Mouse (Mus musculus): Measurements from ENCODE around the gene Git1. TPM values are rescaled to one million over a fixed set of nuclear protein-coding genes. Genes with fewer than 3 reads are reported as not detected.

Git1 gene
- polyA plus RNA-seq, 1 experiment from 2014 or later = 14.4 TPM

DNA sequence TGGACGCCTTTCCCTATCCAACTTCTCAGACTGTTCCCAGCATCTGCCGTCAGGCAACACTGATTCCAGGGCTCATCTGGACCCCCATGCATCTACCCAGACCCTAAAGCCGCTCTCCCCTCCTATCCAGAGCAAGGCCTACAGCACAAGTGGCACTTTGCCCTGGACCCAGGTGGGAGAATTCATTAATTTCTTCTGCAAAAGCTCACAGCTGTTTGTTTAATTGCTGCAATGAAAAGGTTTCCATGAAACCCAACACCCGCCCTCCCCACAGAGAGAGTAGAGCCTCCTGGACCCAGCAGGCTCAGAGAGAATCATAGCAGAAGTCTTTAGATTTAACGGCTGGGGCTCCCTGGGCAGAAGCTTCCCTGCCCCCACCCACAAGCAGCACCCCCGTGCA is 8.1 kb upstream of the Git1 start:
- peak overlapping the region; percentile 92 for H3K27ac ChIP-seq (replicated peaks)
- H3K4me1 ChIP-seq = peaks cover 78% of the 10 kb centered on the region
- H3K9ac ChIP-seq (replicated peaks) = peak overlapping the region; percentile 14; the same call in 1 of the 2 replicates
- ATAC-seq (replicated peaks) = no peak
- peak overlapping the region; percentile 18; the same call in 1 of the 2 replicates for H3K4me2 ChIP-seq (replicated peaks)
- 20% methylated on average over 6 of the region's 6 CpGs for WGBS
- no peaks in the 10 kb centered on the region for H3K9me3 ChIP-seq
- H3K36me3 ChIP-seq = no peaks in the 10 kb centered on the region
- H3K27me3 ChIP-seq = no peaks in the 10 kb centered on the region
- no peak overlapping the region for H3K4me3 ChIP-seq

GRCm38 (mm10) chr11:77486798-77487197 is 6.6 kb upstream of the Git1 start:
- Histone ChIP-seq H3K27me3 (no peaks in the 10 kb centered on the region), H3K4me1 (peaks cover 84% of the 10 kb centered on the region), H3K27ac (replicated peaks) (peak overlapping the region; percentile 92), H3K4me3 (peak overlapping the region; percentile 93), H3K9me3 (no peaks in the 10 kb centered on the region), H3K9ac (replicated peaks) (peak overlapping the region; percentile 3; the same call in 1 of the 2 replicates), H3K36me3 (no peaks in the 10 kb centered on the region), H3K4me2 (replicated peaks) (peak overlapping the region; percentile 94)
- ATAC-seq (replicated peaks) = no peak; the same call in 1 of the 2 replicates
- 9% methylated on average over 5 of the region's 5 CpGs for WGBS

- peak overlapping the region; percentile 92 for H3K27ac ChIP-seq (replicated peaks)
- peak overlapping the region; percentile 95 for H3K9ac ChIP-seq (replicated peaks)
- no peaks in the 10 kb centered on the region for H3K9me3 ChIP-seq
- ATAC-seq (replicated peaks) = no peak
- WGBS = 2% methylated on average over 49 of the region's 55 CpGs
- H3K4me2 ChIP-seq (replicated peaks) = peak overlapping the region; percentile 94
- H3K27me3 ChIP-seq = no peaks in the 10 kb centered on the region
- H3K36me3 ChIP-seq = no peaks in the 10 kb centered on the region
- peak overlapping the region; percentile 93 for H3K4me3 ChIP-seq
- peaks cover 82% of the 10 kb centered on the region for H3K4me1 ChIP-seq
Measured at GRCm38 (mm10) chr11:77488771-77489581, 4.4 kb upstream of the Git1 start.

DNA sequence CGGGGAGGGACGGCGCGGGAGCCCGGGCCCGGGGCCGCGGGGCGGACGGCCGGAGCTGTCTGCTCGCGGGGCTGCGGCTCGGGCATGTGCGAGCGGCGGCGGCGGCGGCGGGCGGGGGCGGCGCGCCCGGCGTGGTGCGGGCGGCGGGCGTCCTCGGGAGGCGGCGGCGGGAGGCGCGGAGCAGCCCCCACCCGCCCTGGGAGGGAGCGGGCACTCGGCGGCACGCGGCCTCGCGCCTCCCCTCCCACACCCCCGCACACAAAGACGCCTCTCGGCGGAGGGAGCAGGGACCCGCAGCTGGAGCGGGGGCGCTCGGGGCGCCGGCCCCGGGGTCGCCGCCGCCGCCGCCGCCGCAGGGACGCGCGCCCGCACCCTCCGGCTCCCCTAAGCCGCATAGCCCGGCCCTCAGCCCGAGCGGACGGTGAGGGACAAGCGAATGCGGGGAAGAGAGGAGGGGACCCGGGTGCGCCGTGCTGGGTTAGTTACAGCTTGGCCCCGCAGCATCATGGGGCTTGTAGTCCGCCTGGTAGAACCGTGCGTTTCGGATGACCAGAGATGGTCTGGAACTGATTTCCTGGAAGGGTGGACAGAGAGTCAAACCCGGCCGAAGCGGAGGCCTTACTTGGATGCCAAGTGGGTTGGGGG is 3.6 kb upstream of the Git1 start, which contains the start of gene Ankrd13b:
TSS of gene Ankrd13b (minus strand) at position 88 of the 645 bp plus-strand sequence.
- Histone ChIP-seq H3K4me1 (peaks cover 84% of the 10 kb centered on the region), H3K9ac (replicated peaks) (peak within 1 kb of the TSS; percentile 95), H3K9me3 (no peaks in the 10 kb centered on the region), H3K4me3 (peak within 1 kb of the TSS; percentile 93), H3K36me3 (no peaks in the 10 kb centered on the region), H3K27me3 (no peaks in the 10 kb centered on the region), H3K4me2 (replicated peaks) (peak within 1 kb of the TSS; percentile 94), H3K27ac (replicated peaks) (peak within 1 kb of the TSS; percentile 92)
- WGBS = 1% methylated on average over 58 of the region's 87 CpGs
- ATAC-seq (replicated peaks) = peak; percentile 65

GRCm38 (mm10) chr11:77490451-77490850 is 2.9 kb upstream of the Git1 start:
- peak overlapping the region; percentile 95 for H3K9ac ChIP-seq (replicated peaks)
- no peaks in the 10 kb centered on the region for H3K36me3 ChIP-seq
- H3K9me3 ChIP-seq = no peaks in the 10 kb centered on the region
- WGBS = 74% methylated on average over 6 of the region's 6 CpGs
- H3K4me3 ChIP-seq = peak overlapping the region; percentile 93
- H3K27me3 ChIP-seq = no peaks in the 10 kb centered on the region
- peak overlapping the region; percentile 94 for H3K4me2 ChIP-seq (replicated peaks)
- H3K27ac ChIP-seq (replicated peaks) = peak overlapping the region; percentile 92
- no peak for ATAC-seq (replicated peaks)
- peaks cover 84% of the 10 kb centered on the region for H3K4me1 ChIP-seq

DNA sequence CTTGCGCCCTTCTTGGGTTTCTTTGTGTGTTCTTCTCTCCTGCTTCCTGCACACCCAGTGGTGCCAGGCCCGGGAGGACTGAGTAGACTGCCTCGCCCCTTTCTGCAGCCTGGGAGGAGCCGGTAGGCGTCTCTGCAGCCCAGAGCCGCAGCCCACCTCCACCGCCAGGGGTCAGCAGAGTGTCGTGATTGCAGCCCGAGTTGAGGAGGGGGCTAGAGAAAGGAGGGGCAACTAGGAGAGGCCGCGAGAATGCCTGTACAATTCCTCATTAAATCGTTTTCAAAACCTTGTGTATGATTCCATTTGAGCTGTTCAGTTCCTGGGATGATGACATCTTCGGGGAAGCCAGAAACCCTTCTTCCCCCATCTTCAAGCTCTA is 2.2 kb upstream of the Git1 start:
- H3K27me3 ChIP-seq = no peaks in the 10 kb centered on the region
- peak; percentile 67 for ATAC-seq (replicated peaks)
- no peaks in the 10 kb centered on the region for H3K36me3 ChIP-seq
- H3K4me1 ChIP-seq = peaks cover 80% of the 10 kb centered on the region
- H3K9me3 ChIP-seq = no peaks in the 10 kb centered on the region
- peak overlapping the region; percentile 58 for H3K9ac ChIP-seq (replicated peaks)
- H3K4me3 ChIP-seq = peak overlapping the region; percentile 93
- WGBS = 1% methylated on average over 13 of the region's 13 CpGs
- H3K4me2 ChIP-seq (replicated peaks) = peak overlapping the region; percentile 94
- peak overlapping the region; percentile 92 for H3K27ac ChIP-seq (replicated peaks)

GRCm38 (mm10) chr11:77491502-77492291 is 1.7 kb upstream of the Git1 start:
- peak; percentile 59 for ATAC-seq (replicated peaks)
- H3K27ac ChIP-seq (replicated peaks) = peak overlapping the region; percentile 92
- no peaks in the 10 kb centered on the region for H3K9me3 ChIP-seq
- peak overlapping the region; percentile 58 for H3K9ac ChIP-seq (replicated peaks)
- no peaks in the 10 kb centered on the region for H3K27me3 ChIP-seq
- no peaks in the 10 kb centered on the region for H3K36me3 ChIP-seq
- peak overlapping the region; percentile 93 for H3K4me3 ChIP-seq
- H3K4me2 ChIP-seq (replicated peaks) = peak overlapping the region; percentile 94
- H3K4me1 ChIP-seq = peaks cover 74% of the 10 kb centered on the region
- under 1% methylated on average over 23 of the region's 23 CpGs for WGBS

- Histone ChIP-seq H3K9me3 (no peaks in the 10 kb centered on the region), H3K4me2 (replicated peaks) (peak overlapping the region; percentile 94), H3K9ac (replicated peaks) (peak overlapping the region; percentile 58), H3K4me1 (peaks cover 73% of the 10 kb centered on the region), H3K36me3 (no peaks in the 10 kb centered on the region), H3K27me3 (no peaks in the 10 kb centered on the region), H3K4me3 (peak overlapping the region; percentile 93), H3K27ac (replicated peaks) (peak overlapping the region; percentile 92)
- ATAC-seq (replicated peaks) = no peak
- WGBS = 1% methylated on average over 18 of the region's 18 CpGs
Measured at GRCm38 (mm10) chr11:77492311-77492871, 971 bp upstream of the Git1 start.

- Histone ChIP-seq H3K9me3 (no peaks in the 10 kb centered on the region), H3K4me2 (replicated peaks) (peak overlapping the region; percentile 94), H3K4me3 (peak overlapping the region; percentile 93), H3K36me3 (no peaks in the 10 kb centered on the region), H3K27ac (replicated peaks) (peak overlapping the region; percentile 92), H3K27me3 (no peaks in the 10 kb centered on the region), H3K9ac (replicated peaks) (peak overlapping the region; percentile 53), H3K4me1 (peaks cover 72% of the 10 kb centered on the region)
- under 1% methylated on average over 28 of the region's 32 CpGs for WGBS
- peak; percentile 70 for ATAC-seq (replicated peaks)
Measured at GRCm38 (mm10) chr11:77492911-77493332, 440 bp upstream of the Git1 start.

DNA sequence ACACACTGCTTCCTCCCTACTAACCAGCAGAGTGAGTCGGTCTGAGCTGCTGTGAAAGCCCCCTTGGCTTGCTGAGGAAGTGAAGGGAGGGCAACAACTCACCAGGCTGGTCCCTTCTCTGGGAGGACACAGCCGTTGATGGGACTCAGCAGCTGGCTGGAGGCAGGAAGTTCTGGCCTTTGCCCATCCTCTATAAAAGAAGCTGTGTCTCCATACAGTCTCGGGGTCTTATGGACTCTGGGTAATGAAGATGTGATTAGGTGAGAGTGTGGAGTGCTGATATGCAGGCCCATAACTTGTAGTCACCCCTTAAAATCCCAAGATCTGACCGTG is 948 bp downstream of the Git1 start:
- H3K9me3 ChIP-seq = no peaks in the 10 kb centered on the region
- peak overlapping the region; percentile 97 for H3K9ac ChIP-seq (replicated peaks)
- ATAC-seq (replicated peaks) = no peak
- peak overlapping the region; percentile 85 for H3K27ac ChIP-seq (replicated peaks)
- peaks cover 2% of the 10 kb centered on the region; the same call in 1 of the 2 replicates for H3K36me3 ChIP-seq
- 34% methylated on average over 4 of the region's 4 CpGs for WGBS
- peaks cover 71% of the 10 kb centered on the region for H3K4me1 ChIP-seq
- H3K4me3 ChIP-seq = peak overlapping the region; percentile 93
- H3K27me3 ChIP-seq = no peaks in the 10 kb centered on the region
- H3K4me2 ChIP-seq (replicated peaks) = peak overlapping the region; percentile 89

GRCm38 (mm10) chr11:77494782-77495181 is 1.4 kb downstream of the Git1 start:
- Histone ChIP-seq H3K4me3 (peak overlapping the region; percentile 93), H3K9ac (replicated peaks) (peak overlapping the region; percentile 97), H3K27ac (replicated peaks) (no peak overlapping the region), H3K27me3 (no peaks in the 10 kb centered on the region), H3K36me3 (peaks cover 6% of the 10 kb centered on the region; the same call in 1 of the 2 replicates), H3K4me2 (replicated peaks) (peak overlapping the region; percentile 89), H3K4me1 (peaks cover 71% of the 10 kb centered on the region), H3K9me3 (no peaks in the 10 kb centered on the region)
- no peak for ATAC-seq (replicated peaks)
- 78% methylated on average over 6 of the region's 6 CpGs for WGBS
